Mouse (Mus musculus) heart, postnatal 0 days (tissue): ENCODE data around the gene Lamb1.

Experiments used
- CTCF ChIP-seq: IDR thresholded peaks from 2 replicates; pipeline ENCODE4 v1.5.1; 2016; ENCODE audit warnings: antibody characterized with exemption, control low read depth, low read depth
- EP300 ChIP-seq: IDR thresholded peaks from 2 replicates; pipeline ENCODE4 v1.6.1; 2016; ENCODE audit warnings: antibody characterized with exemption, low read depth

DNA sequence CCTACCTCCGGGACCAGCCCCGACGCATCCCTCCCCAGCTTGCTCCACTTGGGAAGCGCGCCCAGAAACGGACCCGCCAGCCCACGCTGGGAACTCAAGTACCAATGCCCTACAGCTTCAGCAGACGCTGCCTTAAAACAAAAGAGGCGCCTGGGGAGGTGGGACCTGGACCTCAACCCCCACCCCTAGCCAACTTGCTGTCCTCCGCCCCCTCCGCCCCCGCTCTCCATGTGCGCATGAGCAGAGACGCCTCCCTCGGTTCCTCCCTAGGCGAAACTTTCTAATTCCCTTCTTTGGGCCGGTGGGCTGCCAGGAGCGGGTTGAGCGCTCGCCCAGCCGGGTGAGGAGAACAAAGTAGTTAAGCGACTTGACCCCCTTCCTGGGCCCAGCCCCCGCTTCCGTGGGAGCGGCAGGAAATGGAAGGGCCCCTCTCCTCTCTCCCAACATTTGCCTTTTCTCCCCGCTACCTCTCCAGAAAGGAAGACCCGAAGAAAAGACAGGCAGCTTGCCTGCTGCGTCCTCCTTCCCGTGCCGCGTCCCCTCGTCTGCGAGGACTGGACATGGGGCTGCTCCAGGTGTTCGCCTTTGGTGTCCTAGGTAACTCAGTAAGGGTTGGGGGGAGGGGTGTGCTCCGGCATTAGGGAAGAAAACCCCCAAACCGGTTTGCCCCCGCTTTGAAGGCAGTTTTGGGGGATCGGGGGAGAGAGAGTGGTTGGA is at the start of gene Lamb1:
- TF ChIP-seq CTCF (no peak), EP300 (no peak)
